Mouse (Mus musculus) left cerebral cortex, adult 6 months (tissue): Measurements from ENCODE around the gene Btbd35f10. TPM values are rescaled to one million over a fixed set of nuclear protein-coding genes. Genes with fewer than 3 reads are reported as not detected.

ENCODE experiments used
- long read RNA-seq, 2 experiments: library from polyadenylated mRNA; unstranded; transcript quantifications; one replicate each; pipeline ENCODE4 v2.0.0; 2019 to 2020
- polyA plus RNA-seq: library from polyadenylated mRNA; unstranded; fragments of <200 nt; fragmentation: Nextera tagmentation; gene quantifications from 2 replicates; pipeline ENCODE4 v1.2.3, GENCODE M21; 2021

The Btbd35f10 gene
- not detected in 2 replicates for polyA plus RNA-seq
- long read RNA-seq, experiment 1 = 0 reads
- long read RNA-seq, experiment 2 = 0 reads

DNA sequence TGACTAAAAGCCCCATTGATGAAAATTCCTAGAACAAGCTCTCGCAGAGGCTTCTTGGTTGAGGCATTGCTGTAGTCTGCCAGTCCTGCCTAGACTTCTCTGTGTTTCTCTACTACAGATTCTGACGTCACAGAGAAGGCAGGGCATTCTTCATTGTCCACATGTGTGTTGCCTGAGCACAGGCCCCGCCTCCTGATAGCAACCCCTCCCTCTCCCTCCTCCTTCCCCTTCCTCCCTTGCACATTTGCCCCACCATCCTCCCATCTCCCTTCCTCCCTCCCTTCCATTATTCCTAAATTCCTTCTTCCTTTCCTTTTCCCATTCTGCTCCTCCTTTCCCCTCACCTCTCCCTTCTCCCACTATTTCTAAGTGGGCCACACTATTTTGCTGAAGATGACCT lies at the start of gene Btbd35f10:
Gene Btbd35f10 (minus strand): TSS at position 101 of the 400 bp plus-strand sequence.

Other genes starting within 250 kb of the Btbd35f10 start
- gene Btbd35f18, start 52.7 kb downstream of the Btbd35f10 start, polyA plus RNA-seq = not detected in 2 replicates
- gene Btbd35f16, start 204.1 kb upstream of the Btbd35f10 start, polyA plus RNA-seq = not detected in 2 replicates